Mouse (Mus musculus): ENCODE measurements around the gene Gm21915. TPM values are rescaled to one million over a fixed set of nuclear protein-coding genes. Genes with fewer than 3 reads are reported as not detected.

The Gm21915 gene
- polyA plus RNA-seq, 1 experiment from 2014 or later, result not detected

DNA sequence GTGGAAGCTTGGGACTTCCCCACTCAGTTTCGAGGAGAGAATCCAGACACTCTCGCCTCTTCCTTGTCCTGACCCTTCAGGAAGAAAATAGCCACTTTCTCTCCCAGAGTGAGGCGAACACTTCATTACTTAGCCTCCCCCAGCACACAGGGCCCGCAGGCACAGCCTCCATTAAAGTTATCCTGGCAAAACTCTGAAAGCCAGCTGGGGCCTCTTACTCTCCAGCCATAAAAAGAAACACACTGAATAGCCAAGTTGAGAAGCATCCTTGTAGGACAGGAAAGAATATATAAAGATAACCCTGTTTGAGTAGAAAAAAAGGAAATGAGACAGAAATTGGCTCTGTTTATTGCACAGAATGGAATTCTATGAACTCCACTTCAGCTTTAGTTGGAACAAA, 8.2 kb downstream of the Gm21915 start:
- Histone ChIP-seq H3K4me2 (no peak overlapping the region), H3K4me3 (replicated peaks) (no peak overlapping the region), H3K9me3 (no peaks in the 10 kb centered on the region), H3K27me3 (0 out of 2 replicates have a peak, but pooled peaks cover 3% of the 10 kb centered on the region), H3K9ac (no peak overlapping the region), H3K36me3 (replicated peaks) (no peaks in the 10 kb centered on the region), H3K4me1 (peaks cover 2% of the 10 kb centered on the region; the same call in 1 of the 2 replicates), H3K27ac (no peak overlapping the region)
- ATAC-seq (ENCODE audit: low FRiP score), result no peak
- WGBS, result 82% methylated on average over 4 of the region's 4 CpGs

DNA sequence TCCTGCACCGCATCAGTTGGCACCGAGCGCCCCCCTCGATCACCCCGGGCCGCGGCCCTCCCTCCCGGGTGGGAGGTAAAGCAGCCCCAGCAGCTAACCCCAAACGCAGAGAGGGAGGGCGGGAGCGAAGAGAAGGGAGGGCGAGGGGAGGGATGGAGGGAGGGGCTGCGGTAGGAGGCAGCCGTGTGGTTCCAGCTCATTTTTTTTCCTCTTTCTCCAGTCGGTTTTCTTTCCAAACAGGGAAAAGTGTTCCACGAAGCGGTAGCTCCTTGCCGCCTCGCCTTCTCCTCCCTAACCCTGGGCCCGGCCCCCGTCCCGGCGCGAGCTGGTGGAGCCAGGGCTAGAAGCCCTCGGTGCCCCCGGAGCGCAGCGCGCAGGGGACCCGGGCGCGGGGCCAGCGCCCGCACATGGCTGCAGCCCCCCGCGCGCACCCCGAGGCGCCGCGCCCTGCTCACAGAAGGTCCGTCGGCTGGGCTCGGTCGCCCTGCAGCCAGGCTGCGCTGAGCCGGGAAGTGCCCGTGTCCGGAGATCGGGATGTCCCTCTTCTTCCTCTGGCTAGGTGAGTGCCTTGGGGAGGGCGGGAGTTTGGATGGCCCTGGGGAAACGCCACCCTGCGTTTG, 15.5 kb downstream of the Gm21915 start, which contains the start of gene Clmp:
Gene Clmp (plus strand): TSS at position 162 of the 620 bp plus-strand sequence.
- H3K4me3 ChIP-seq (replicated peaks), result peak within 1 kb of the TSS; percentile 63
- peak; percentile 81 for ATAC-seq (ENCODE audit: low FRiP score)
- H3K4me2 ChIP-seq, result peak within 1 kb of the TSS; percentile 92
- H3K27ac ChIP-seq, result peak within 1 kb of the TSS; percentile 92
- H3K27me3 ChIP-seq, result peaks cover 35% of the 10 kb centered on the region
- H3K9ac ChIP-seq, result peak within 1 kb of the TSS; percentile 80
- no peaks in the 10 kb centered on the region for H3K36me3 ChIP-seq (replicated peaks)
- no peaks in the 10 kb centered on the region for H3K9me3 ChIP-seq
- WGBS, result 1% methylated on average over 40 of the region's 53 CpGs
- H3K4me1 ChIP-seq, result peaks cover 14% of the 10 kb centered on the region; the same call in 1 of the 2 replicates

DNA sequence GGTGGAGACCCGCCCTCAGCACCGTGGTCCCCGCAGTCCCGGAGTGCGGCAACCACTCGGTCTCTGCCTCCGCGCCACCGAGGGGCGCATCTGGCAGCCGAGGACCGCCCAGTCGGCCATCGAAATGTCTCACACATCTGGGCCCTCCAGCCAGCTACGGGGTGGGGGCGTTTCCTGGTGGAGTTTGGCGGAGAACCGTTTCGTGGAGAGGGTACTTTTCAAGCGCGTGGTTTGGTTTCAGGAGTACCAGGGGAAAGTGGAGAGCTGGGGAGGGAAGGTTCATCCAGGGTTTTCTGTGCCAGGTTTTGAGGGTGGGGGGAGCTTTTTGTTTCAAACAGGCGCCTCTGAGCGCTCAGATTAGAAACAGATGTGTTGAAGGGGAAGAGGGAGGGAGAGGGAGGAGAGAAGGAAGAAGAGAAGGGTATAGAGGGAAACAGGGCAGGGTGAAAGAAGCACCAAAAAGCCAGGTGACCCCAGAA, 16.0 kb downstream of the Gm21915 start:
- under 1% methylated on average over 23 of the region's 23 CpGs for WGBS
- peak overlapping the region; percentile 92 for H3K27ac ChIP-seq
- peak overlapping the region; percentile 63 for H3K4me3 ChIP-seq (replicated peaks)
- peaks cover 14% of the 10 kb centered on the region; the same call in 1 of the 2 replicates for H3K4me1 ChIP-seq
- no peaks in the 10 kb centered on the region for H3K36me3 ChIP-seq (replicated peaks)
- ATAC-seq (ENCODE audit: low FRiP score), result peak; percentile 75
- H3K9me3 ChIP-seq, result no peaks in the 10 kb centered on the region
- peaks cover 35% of the 10 kb centered on the region for H3K27me3 ChIP-seq
- peak overlapping the region; percentile 80 for H3K9ac ChIP-seq
- peak overlapping the region; percentile 92 for H3K4me2 ChIP-seq

GRCm38 (mm10) chr9:40687053-40687452, 16.6 kb downstream of the Gm21915 start:
- Histone ChIP-seq H3K4me2 (peak overlapping the region; percentile 92), H3K9me3 (no peaks in the 10 kb centered on the region), H3K9ac (peak overlapping the region; percentile 80), H3K4me1 (peaks cover 14% of the 10 kb centered on the region; the same call in 1 of the 2 replicates), H3K4me3 (replicated peaks) (peak overlapping the region; percentile 63), H3K36me3 (replicated peaks) (no peaks in the 10 kb centered on the region), H3K27me3 (peaks cover 35% of the 10 kb centered on the region), H3K27ac (peak overlapping the region; percentile 92; the same call in 1 of the 2 replicates)
- no peak for ATAC-seq (ENCODE audit: low FRiP score)
- 41% methylated on average over 5 of the region's 5 CpGs for WGBS

GRCm38 (mm10) chr9:40687553-40687952, 17.1 kb downstream of the Gm21915 start:
- 55% methylated on average over 3 of the region's 3 CpGs for WGBS
- Histone ChIP-seq H3K36me3 (replicated peaks) (no peaks in the 10 kb centered on the region), H3K4me2 (peak overlapping the region; percentile 92), H3K27me3 (peaks cover 35% of the 10 kb centered on the region), H3K9ac (peak overlapping the region; percentile 80; the same call in 1 of the 2 replicates), H3K9me3 (no peaks in the 10 kb centered on the region), H3K4me1 (peaks cover 16% of the 10 kb centered on the region; the same call in 1 of the 2 replicates), H3K4me3 (replicated peaks) (peak overlapping the region; percentile 63), H3K27ac (no peak overlapping the region)
- no peak for ATAC-seq (ENCODE audit: low FRiP score)

GRCm38 (mm10) chr9:40690511-40690910, 20.1 kb downstream of the Gm21915 start:
- H3K4me1 ChIP-seq, result peaks cover 43% of the 10 kb centered on the region
- H3K36me3 ChIP-seq (replicated peaks), result no peaks in the 10 kb centered on the region
- H3K27ac ChIP-seq, result no peak overlapping the region
- H3K9me3 ChIP-seq, result no peaks in the 10 kb centered on the region
- no peak for ATAC-seq (ENCODE audit: low FRiP score)
- no peak overlapping the region for H3K4me2 ChIP-seq
- no peak overlapping the region for H3K9ac ChIP-seq
- WGBS, result 88% methylated on average over 7 of the region's 7 CpGs
- H3K27me3 ChIP-seq, result peaks cover 23% of the 10 kb centered on the region
- H3K4me3 ChIP-seq (replicated peaks), result no peak overlapping the region

GRCm38 (mm10) chr9:40693026-40693425, 22.6 kb downstream of the Gm21915 start:
- Histone ChIP-seq H3K4me3 (replicated peaks) (no peak overlapping the region), H3K9me3 (no peaks in the 10 kb centered on the region), H3K9ac (no peak overlapping the region), H3K4me1 (peaks cover 30% of the 10 kb centered on the region), H3K4me2 (no peak overlapping the region), H3K27ac (no peak overlapping the region), H3K27me3 (no peaks in the 10 kb centered on the region), H3K36me3 (replicated peaks) (no peaks in the 10 kb centered on the region)
- 21% methylated on average over 3 of the region's 3 CpGs for WGBS
- ATAC-seq (ENCODE audit: low FRiP score), result no peak

DNA sequence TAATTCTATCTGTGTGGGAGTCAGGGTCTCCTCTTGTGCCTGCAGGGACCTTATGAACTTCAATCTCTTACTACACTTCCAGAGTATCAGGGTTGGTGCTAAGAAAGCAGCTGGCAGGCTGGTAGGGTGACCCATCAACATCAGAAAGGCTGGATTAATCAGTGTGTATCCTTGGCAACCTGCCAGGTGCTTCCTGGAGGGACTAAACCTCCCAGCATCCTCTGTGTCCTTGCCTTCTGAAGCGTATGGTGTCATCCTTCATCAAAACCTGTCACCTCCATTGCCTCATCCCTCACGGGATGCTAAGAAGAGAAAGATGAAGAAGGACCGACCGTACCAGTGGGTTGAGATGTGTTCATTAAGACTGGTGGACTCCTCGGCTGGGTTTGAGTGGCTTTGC, 23.4 kb downstream of the Gm21915 start:
- Histone ChIP-seq H3K4me1 (peaks cover 29% of the 10 kb centered on the region), H3K36me3 (replicated peaks) (no peaks in the 10 kb centered on the region), H3K4me2 (no peak overlapping the region; the same call in 1 of the 2 replicates), H3K27ac (peak overlapping the region; percentile 63; the same call in 1 of the 2 replicates), H3K9me3 (no peaks in the 10 kb centered on the region), H3K4me3 (replicated peaks) (no peak overlapping the region), H3K9ac (no peak overlapping the region), H3K27me3 (no peaks in the 10 kb centered on the region)
- WGBS, result 50% methylated on average over 5 of the region's 5 CpGs
- ATAC-seq (ENCODE audit: low FRiP score), result peak; percentile 55

- Histone ChIP-seq H3K27me3 (no peaks in the 10 kb centered on the region), H3K9me3 (no peaks in the 10 kb centered on the region), H3K36me3 (replicated peaks) (no peaks in the 10 kb centered on the region), H3K9ac (no peak overlapping the region), H3K4me3 (replicated peaks) (no peak overlapping the region), H3K4me2 (no peak overlapping the region), H3K4me1 (peaks cover 29% of the 10 kb centered on the region), H3K27ac (peak overlapping the region; percentile 63)
- WGBS, result 68% methylated on average over 12 of the region's 12 CpGs
- ATAC-seq (ENCODE audit: low FRiP score), result no peak
These were observed 23.9 kb downstream of the Gm21915 start for GRCm38 (mm10) chr9:40694284-40694683.

- Histone ChIP-seq H3K27me3 (no peaks in the 10 kb centered on the region), H3K27ac (no peak overlapping the region), H3K4me2 (no peak overlapping the region), H3K9me3 (no peaks in the 10 kb centered on the region), H3K4me3 (replicated peaks) (no peak overlapping the region), H3K36me3 (replicated peaks) (no peaks in the 10 kb centered on the region), H3K4me1 (peaks cover 29% of the 10 kb centered on the region), H3K9ac (no peak overlapping the region)
- 86% methylated on average over 4 of the region's 4 CpGs for WGBS
- ATAC-seq (ENCODE audit: low FRiP score), result no peak
These were observed 25.7 kb downstream of the Gm21915 start for GRCm38 (mm10) chr9:40696086-40696485.

GRCm38 (mm10) chr9:40699194-40699593, 28.8 kb downstream of the Gm21915 start:
- H3K9ac ChIP-seq, result no peak overlapping the region
- H3K4me3 ChIP-seq (replicated peaks), result no peak overlapping the region
- no peak overlapping the region for H3K4me2 ChIP-seq
- no peaks in the 10 kb centered on the region for H3K27me3 ChIP-seq
- peaks cover 13% of the 10 kb centered on the region for H3K4me1 ChIP-seq
- no peak overlapping the region for H3K27ac ChIP-seq
- ATAC-seq (ENCODE audit: low FRiP score), result no peak
- WGBS, result 93% methylated on average over 3 of the region's 3 CpGs
- H3K9me3 ChIP-seq, result no peaks in the 10 kb centered on the region
- H3K36me3 ChIP-seq (replicated peaks), result no peaks in the 10 kb centered on the region

DNA sequence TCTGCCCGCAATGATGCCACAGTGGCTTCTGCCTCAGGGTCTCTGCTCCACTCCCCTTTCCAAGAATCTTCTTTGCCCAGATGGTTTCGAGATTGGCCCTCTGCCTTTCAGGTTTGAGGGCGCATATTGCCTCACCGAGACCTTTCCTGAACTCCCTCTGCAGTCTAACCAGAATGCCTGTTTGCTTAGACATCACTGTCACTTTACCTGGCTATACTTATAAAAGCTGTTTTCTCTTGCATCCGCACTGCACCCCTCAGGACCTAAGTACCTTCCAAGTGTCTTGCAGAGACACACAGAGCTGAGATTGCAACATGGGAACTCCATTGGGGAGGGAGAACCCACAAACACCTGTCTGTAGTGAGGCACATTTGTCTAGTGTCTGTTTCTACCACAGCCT, 29.8 kb downstream of the Gm21915 start:
- H3K4me3 ChIP-seq (replicated peaks), result no peak overlapping the region
- no peaks in the 10 kb centered on the region for H3K27me3 ChIP-seq
- WGBS, result 86% methylated on average over 5 of the region's 5 CpGs
- H3K9ac ChIP-seq, result no peak overlapping the region
- H3K4me1 ChIP-seq, result peaks cover 10% of the 10 kb centered on the region
- no peaks in the 10 kb centered on the region for H3K9me3 ChIP-seq
- no peaks in the 10 kb centered on the region for H3K36me3 ChIP-seq (replicated peaks)
- no peak for ATAC-seq (ENCODE audit: low FRiP score)
- no peak overlapping the region for H3K4me2 ChIP-seq
- no peak overlapping the region for H3K27ac ChIP-seq

Measured in forebrain, embryonic 12.5 days (tissue).